Mouse (Mus musculus): ENCODE results near the gene Ltbr. TPM values are rescaled to one million over a fixed set of nuclear protein-coding genes. Genes with fewer than 3 reads are reported as not detected.
"Not testable (repeated sequence)": the region's sequence is repeated elsewhere in the genome, so short reads cannot be mapped to it uniquely, and the experiment has no call there.

Ltbr gene
- polyA plus RNA-seq, 1 experiment from 2014 or later, result 55.1 TPM

GRCm38 (mm10) chr6:125285890-125286289, 27.8 kb downstream of the Ltbr start, which contains the start of gene Tuba3a:
TSS of gene Tuba3a (minus strand) at chr6:125286042.
- 94% methylated on average over 22 of the region's 22 CpGs for WGBS
- no peak for ATAC-seq (ENCODE audit: insufficient number of reproducible peaks, insufficient read depth, low FRiP score, low read depth)

DNA sequence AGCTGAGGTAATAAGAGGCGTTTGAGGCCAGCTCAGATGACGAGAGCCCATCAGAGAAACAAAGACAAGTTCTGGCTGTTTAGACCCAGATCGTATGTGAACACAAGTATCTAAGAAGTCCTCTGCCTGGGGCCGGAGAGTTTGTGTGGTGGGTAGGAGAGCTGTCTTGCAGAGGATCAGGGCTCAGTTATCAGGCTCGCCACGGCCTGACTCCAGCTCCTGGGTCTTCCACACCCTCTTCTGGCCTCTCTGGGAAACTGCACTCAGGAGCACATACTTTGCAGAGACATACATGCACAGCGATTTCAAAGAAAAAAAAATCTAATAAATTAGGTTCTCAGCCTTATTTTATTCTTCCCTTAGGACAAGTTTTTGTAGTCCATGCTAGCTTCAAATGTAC, 28.9 kb downstream of the Ltbr start:
- ATAC-seq (ENCODE audit: insufficient number of reproducible peaks, insufficient read depth, low FRiP score, low read depth), result no peak
- WGBS, result 86% methylated on average over 7 of the region's 7 CpGs
- H3K4me2 ChIP-seq (replicated peaks; ENCODE audit: low read depth, low read length), result no peak overlapping the region
- H3K36me3 ChIP-seq (ENCODE audit: control insufficient read depth, insufficient read depth, low read length), result no peaks in the 10 kb centered on the region
- no peak overlapping the region for H3K9ac ChIP-seq (replicated peaks; ENCODE audit: low read depth, low read length)
- H3K4me3 ChIP-seq (ENCODE audit: low read depth, low read length), result no peak overlapping the region
- H3K27ac ChIP-seq (ENCODE audit: low read length), result no peak overlapping the region
- H3K9me3 ChIP-seq (ENCODE audit: control insufficient read depth, low read depth, low read length), result no peaks in the 10 kb centered on the region; the same call in 1 of the 2 replicates
- peaks cover 9% of the 10 kb centered on the region; the same call in 1 of the 2 replicates for H3K4me1 ChIP-seq (ENCODE audit: control insufficient read depth, insufficient read depth, low read length)
- no peaks in the 10 kb centered on the region for H3K27me3 ChIP-seq (ENCODE audit: control insufficient read depth, insufficient read depth, low read length)

More at GRCm38 (mm10) chr6:125285890-125286289, 27.8 kb downstream of the Ltbr start, which contains the start of gene Tuba3a:
- H3K36me3 ChIP-seq (ENCODE audit: control insufficient read depth, insufficient read depth, low read length), result no peaks in the 10 kb centered on the region
- no peak within 1 kb of the TSS for H3K4me3 ChIP-seq (ENCODE audit: low read depth, low read length)
- no peak within 1 kb of the TSS for H3K9ac ChIP-seq (replicated peaks; ENCODE audit: low read depth, low read length)
- no peak within 1 kb of the TSS for H3K4me2 ChIP-seq (replicated peaks; ENCODE audit: low read depth, low read length)
- H3K27me3 ChIP-seq (ENCODE audit: control insufficient read depth, insufficient read depth, low read length), result no peaks in the 10 kb centered on the region
- H3K27ac ChIP-seq (ENCODE audit: low read length), result no peak within 1 kb of the TSS
- no peaks in the 10 kb centered on the region; the same call in 1 of the 2 replicates for H3K9me3 ChIP-seq (ENCODE audit: control insufficient read depth, low read depth, low read length)
- peaks cover 9% of the 10 kb centered on the region; the same call in 1 of the 2 replicates for H3K4me1 ChIP-seq (ENCODE audit: control insufficient read depth, insufficient read depth, low read length)

- H3K4me2 ChIP-seq (replicated peaks; ENCODE audit: low read depth, low read length), result no peak overlapping the region
- WGBS, result 23% methylated on average over 8 of the region's 8 CpGs
- no peaks in the 10 kb centered on the region for H3K27me3 ChIP-seq (ENCODE audit: control insufficient read depth, insufficient read depth, low read length)
- no peaks in the 10 kb centered on the region for H3K36me3 ChIP-seq (ENCODE audit: control insufficient read depth, insufficient read depth, low read length)
- H3K9me3 ChIP-seq (ENCODE audit: control insufficient read depth, low read depth, low read length), result no peaks in the 10 kb centered on the region; the same call in 1 of the 2 replicates
- peaks cover 9% of the 10 kb centered on the region; the same call in 1 of the 2 replicates for H3K4me1 ChIP-seq (ENCODE audit: control insufficient read depth, insufficient read depth, low read length)
- H3K9ac ChIP-seq (replicated peaks; ENCODE audit: low read depth, low read length), result no peak overlapping the region
- H3K4me3 ChIP-seq (ENCODE audit: low read depth, low read length), result no peak overlapping the region
- ATAC-seq (ENCODE audit: insufficient number of reproducible peaks, insufficient read depth, low FRiP score, low read depth), result no peak
- H3K27ac ChIP-seq (ENCODE audit: low read length), result no peak overlapping the region
Measured at GRCm38 (mm10) chr6:125284250-125284649, 29.4 kb downstream of the Ltbr start.

- H3K36me3 ChIP-seq (ENCODE audit: control insufficient read depth, insufficient read depth, low read length); H3K4me3 ChIP-seq (ENCODE audit: low read depth, low read length); ATAC-seq (ENCODE audit: insufficient number of reproducible peaks, insufficient read depth, low FRiP score, low read depth); H3K9me3 ChIP-seq (ENCODE audit: control insufficient read depth, low read depth, low read length); H3K4me2 ChIP-seq (replicated peaks; ENCODE audit: low read depth, low read length); H3K9ac ChIP-seq (replicated peaks; ENCODE audit: low read depth, low read length); H3K4me1 ChIP-seq (ENCODE audit: control insufficient read depth, insufficient read depth, low read length); H3K27ac ChIP-seq (ENCODE audit: low read length); H3K27me3 ChIP-seq (ENCODE audit: control insufficient read depth, insufficient read depth, low read length): not testable (repeated sequence)
- 92% methylated on average over 13 of the region's 13 CpGs for WGBS
Measured at GRCm38 (mm10) chr6:125282721-125283120, 31.0 kb downstream of the Ltbr start.

- no peak overlapping the region for H3K4me2 ChIP-seq (replicated peaks; ENCODE audit: low read depth, low read length)
- ATAC-seq (ENCODE audit: insufficient number of reproducible peaks, insufficient read depth, low FRiP score, low read depth), result no peak
- H3K9me3 ChIP-seq (ENCODE audit: control insufficient read depth, low read depth, low read length), result no peaks in the 10 kb centered on the region; the same call in 1 of the 2 replicates
- 0 out of 2 replicates have a peak, but pooled peaks cover 4% of the 10 kb centered on the region for H3K4me1 ChIP-seq (ENCODE audit: control insufficient read depth, insufficient read depth, low read length)
- H3K4me3 ChIP-seq (ENCODE audit: low read depth, low read length), result no peak overlapping the region
- 61% methylated on average over 8 of the region's 8 CpGs for WGBS
- H3K9ac ChIP-seq (replicated peaks; ENCODE audit: low read depth, low read length), result no peak overlapping the region
- H3K27me3 ChIP-seq (ENCODE audit: control insufficient read depth, insufficient read depth, low read length), result no peaks in the 10 kb centered on the region
- no peak overlapping the region for H3K27ac ChIP-seq (ENCODE audit: low read length)
- H3K36me3 ChIP-seq (ENCODE audit: control insufficient read depth, insufficient read depth, low read length), result no peaks in the 10 kb centered on the region
Measured at GRCm38 (mm10) chr6:125279729-125280128, 34.0 kb downstream of the Ltbr start.

- ATAC-seq (ENCODE audit: insufficient number of reproducible peaks, insufficient read depth, low FRiP score, low read depth), result no peak
- no peaks in the 10 kb centered on the region for H3K9me3 ChIP-seq (ENCODE audit: control insufficient read depth, low read depth, low read length)
- 55% methylated on average over 15 of the region's 15 CpGs for WGBS
- H3K4me2 ChIP-seq (replicated peaks; ENCODE audit: low read depth, low read length), result no peak overlapping the region
- no peak overlapping the region for H3K27ac ChIP-seq (ENCODE audit: low read length)
- 0 out of 2 replicates have a peak, but pooled peaks cover 3% of the 10 kb centered on the region for H3K4me1 ChIP-seq (ENCODE audit: control insufficient read depth, insufficient read depth, low read length)
- H3K4me3 ChIP-seq (ENCODE audit: low read depth, low read length), result no peak overlapping the region
- no peaks in the 10 kb centered on the region for H3K27me3 ChIP-seq (ENCODE audit: control insufficient read depth, insufficient read depth, low read length)
- H3K36me3 ChIP-seq (ENCODE audit: control insufficient read depth, insufficient read depth, low read length), result no peaks in the 10 kb centered on the region
- no peak overlapping the region for H3K9ac ChIP-seq (replicated peaks; ENCODE audit: low read depth, low read length)
Measured at GRCm38 (mm10) chr6:125274841-125275563, 38.7 kb downstream of the Ltbr start.

DNA sequence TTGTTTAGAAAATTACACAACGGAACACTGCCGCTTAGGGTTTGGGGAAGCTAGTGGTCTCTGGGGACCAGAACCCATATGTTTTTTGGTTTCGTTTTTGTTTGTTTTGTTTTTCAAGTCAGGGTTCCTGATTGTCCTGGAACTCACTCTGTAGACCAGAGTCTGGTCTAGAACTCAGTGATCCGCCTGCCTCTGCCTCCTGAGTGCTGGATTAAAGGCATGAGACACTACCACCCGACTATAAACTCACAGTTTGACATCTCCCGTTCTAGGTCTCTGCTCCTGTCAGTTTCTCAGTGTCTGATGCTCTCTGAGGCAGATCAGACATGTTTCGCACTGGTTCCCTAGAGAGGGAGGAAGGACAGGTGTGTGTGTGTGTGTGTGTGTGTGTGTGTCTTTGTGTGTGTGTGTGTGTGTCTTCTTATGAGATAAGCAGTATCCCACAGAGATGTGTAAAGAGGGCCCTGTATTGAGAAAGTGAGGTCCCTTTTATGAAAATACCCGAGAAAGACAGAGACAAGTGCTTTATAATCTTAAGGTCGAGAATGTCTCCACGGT, 41.4 kb downstream of the Ltbr start:
- no peaks in the 10 kb centered on the region for H3K9me3 ChIP-seq (ENCODE audit: control insufficient read depth, low read depth, low read length)
- H3K9ac ChIP-seq (replicated peaks; ENCODE audit: low read depth, low read length), result no peak overlapping the region
- H3K36me3 ChIP-seq (ENCODE audit: control insufficient read depth, insufficient read depth, low read length), result no peaks in the 10 kb centered on the region
- 0 out of 2 replicates have a peak, but pooled peaks cover 3% of the 10 kb centered on the region for H3K4me1 ChIP-seq (ENCODE audit: control insufficient read depth, insufficient read depth, low read length)
- no peak overlapping the region for H3K4me3 ChIP-seq (ENCODE audit: low read depth, low read length)
- ATAC-seq (ENCODE audit: insufficient number of reproducible peaks, insufficient read depth, low FRiP score, low read depth), result no peak
- no peak overlapping the region for H3K27ac ChIP-seq (ENCODE audit: low read length)
- H3K4me2 ChIP-seq (replicated peaks; ENCODE audit: low read depth, low read length), result no peak overlapping the region
- no peaks in the 10 kb centered on the region for H3K27me3 ChIP-seq (ENCODE audit: control insufficient read depth, insufficient read depth, low read length)
- WGBS, result 78% methylated on average over 10 of the region's 10 CpGs

GRCm38 (mm10) chr6:125271455-125272227, 42.0 kb downstream of the Ltbr start:
- Histone ChIP-seq H3K4me3 (ENCODE audit: low read depth, low read length) (no peak overlapping the region), H3K4me2 (replicated peaks; ENCODE audit: low read depth, low read length) (peak overlapping the region; percentile 39), H3K9ac (replicated peaks; ENCODE audit: low read depth, low read length) (no peak overlapping the region)

More at GRCm38 (mm10) chr6:125271455-125272227, 42.0 kb downstream of the Ltbr start:
- Histone ChIP-seq H3K27me3 (ENCODE audit: control insufficient read depth, insufficient read depth, low read length) (no peaks in the 10 kb centered on the region), H3K36me3 (ENCODE audit: control insufficient read depth, insufficient read depth, low read length) (no peaks in the 10 kb centered on the region), H3K4me1 (ENCODE audit: control insufficient read depth, insufficient read depth, low read length) (0 out of 2 replicates have a peak, but pooled peaks cover 3% of the 10 kb centered on the region), H3K9me3 (ENCODE audit: control insufficient read depth, low read depth, low read length) (no peaks in the 10 kb centered on the region), H3K27ac (ENCODE audit: low read length) (no peak overlapping the region)
- WGBS, result 17% methylated on average over 17 of the region's 17 CpGs
- ATAC-seq (ENCODE audit: insufficient number of reproducible peaks, insufficient read depth, low FRiP score, low read depth), result peak; percentile 83
